Mouse (Mus musculus) CD4-positive, CD25-positive, alpha-beta regulatory T cell (primary cell): Measurements from ENCODE around the gene Gm5891. TPM values are rescaled to one million over a fixed set of nuclear protein-coding genes. Genes with fewer than 3 reads are reported as not detected.

Source experiments
- polyA plus RNA-seq: library from polyadenylated mRNA; unstranded; fragments of 100-300 nt; shearing (Covaris generic); gene quantifications from one replicate; pipeline ENCODE4 v1.2.1, GENCODE M21; 2017

Gene Gm5891
- 0.10 TPM for polyA plus RNA-seq

GRCm38 (mm10) chr7:21921191-21921590 is at the start of gene Gm5891:
Gene Gm5891, minus strand, starts transcription at chr7:21921291.

Other genes starting within 250 kb of the Gm5891 start
- not detected for gene Gm4175, start 159.8 kb downstream of the Gm5891 start, polyA plus RNA-seq
- not detected for gene Gm4177, start 124.6 kb downstream of the Gm5891 start, polyA plus RNA-seq
- 0.35 TPM for gene Vmn1r135, start 88.9 kb downstream of the Gm5891 start, polyA plus RNA-seq
- gene Gm5725, start 77.0 kb downstream of the Gm5891 start, polyA plus RNA-seq = not detected
- gene Vmn1r137, start 73.3 kb upstream of the Gm5891 start, polyA plus RNA-seq = not detected
- gene Vmn1r138, start 107.6 kb upstream of the Gm5891 start, polyA plus RNA-seq = not detected
- not detected for gene Gm6176, start 135.0 kb upstream of the Gm5891 start, polyA plus RNA-seq
- gene Vmn1r139, start 147.8 kb upstream of the Gm5891 start, polyA plus RNA-seq = not detected
- not detected for gene Gm16451, start 197.0 kb upstream of the Gm5891 start, polyA plus RNA-seq
- gene Gm10666, start 213.4 kb upstream of the Gm5891 start, polyA plus RNA-seq = not detected
- not detected for gene Vmn1r142, start 242.7 kb upstream of the Gm5891 start, polyA plus RNA-seq